Mouse (Mus musculus): ENCODE measurements around the gene Gm20683. TPM values are rescaled to one million over a fixed set of nuclear protein-coding genes. Genes with fewer than 3 reads are reported as not detected.

The Gm20683 gene
- polyA plus RNA-seq, 1 experiment from 2014 or later = 14.2 TPM

DNA sequence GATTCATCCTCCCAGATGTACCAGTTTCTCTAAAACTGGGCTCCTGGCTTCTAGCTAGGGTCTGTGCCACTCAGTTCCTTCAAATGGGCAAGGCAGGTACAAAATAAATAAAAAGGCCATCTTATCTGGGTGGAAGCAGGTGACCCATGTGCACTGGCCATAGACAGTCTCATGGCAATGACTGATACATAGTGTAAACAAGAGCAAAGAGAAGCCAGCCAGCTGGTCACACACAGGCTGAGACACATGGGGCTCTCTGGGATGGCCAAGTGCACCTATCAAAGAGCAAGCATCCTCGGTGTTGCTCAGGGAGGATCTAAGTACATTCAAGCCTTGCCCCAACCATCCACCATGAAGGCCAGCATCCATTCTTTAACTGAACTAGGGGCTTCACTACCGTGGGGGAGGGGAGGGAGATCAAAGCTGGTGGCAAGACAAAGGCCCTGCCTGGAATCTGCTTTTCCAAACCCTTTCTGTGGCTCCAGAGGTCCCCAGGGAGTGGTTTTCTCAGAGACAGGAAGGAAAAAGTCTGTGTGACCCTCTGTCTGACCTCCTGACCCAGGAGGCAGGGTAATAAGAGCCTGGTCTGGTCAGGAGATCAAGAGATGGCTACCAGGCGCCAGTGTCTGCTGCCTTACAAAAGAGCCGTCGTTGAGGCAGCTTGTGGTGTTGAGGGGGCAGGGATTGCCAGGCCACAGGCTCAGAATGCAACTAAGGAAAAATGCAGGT lies 39.5 kb upstream of the Gm20683 start:
- peak overlapping the region; percentile 27; the same call in 1 of the 2 replicates for H3K9ac ChIP-seq (replicated peaks; ENCODE audit: low read depth, low read length)
- WGBS = 9% methylated on average over 5 of the region's 5 CpGs
- no peak overlapping the region for H3K4me3 ChIP-seq (replicated peaks; ENCODE audit: low read length)
- H3K4me2 ChIP-seq (ENCODE audit: low read length) = no peak overlapping the region
- no peaks in the 10 kb centered on the region for H3K27me3 ChIP-seq (replicated peaks; ENCODE audit: control insufficient read depth, insufficient read depth, low read length)
- peaks cover 11% of the 10 kb centered on the region for H3K4me1 ChIP-seq (replicated peaks; ENCODE audit: control insufficient read depth, insufficient read depth, low read length)
- no peaks in the 10 kb centered on the region for H3K9me3 ChIP-seq (ENCODE audit: control insufficient read depth, low read length)
- H3K36me3 ChIP-seq (ENCODE audit: control insufficient read depth, insufficient read depth) = peaks cover 7% of the 10 kb centered on the region; the same call in 1 of the 2 replicates
- H3K27ac ChIP-seq (ENCODE audit: low read length) = no peak overlapping the region; the same call in 1 of the 2 replicates
- no peak for ATAC-seq

GRCm38 (mm10) chr17:25880196-25880910 lies 38.8 kb upstream of the Gm20683 start, which contains the start of gene Wfikkn1:
TSS of gene Wfikkn1 (minus strand) at chr17:25880858.
- no peak within 1 kb of the TSS for H3K4me2 ChIP-seq (ENCODE audit: low read length)
- no peaks in the 10 kb centered on the region for H3K27me3 ChIP-seq (replicated peaks; ENCODE audit: control insufficient read depth, insufficient read depth, low read length)
- H3K9ac ChIP-seq (replicated peaks; ENCODE audit: low read depth, low read length) = peak within 1 kb of the TSS; percentile 27; the same call in 1 of the 2 replicates
- no peak within 1 kb of the TSS for H3K4me3 ChIP-seq (replicated peaks; ENCODE audit: low read length)
- peaks cover 7% of the 10 kb centered on the region; the same call in 1 of the 2 replicates for H3K36me3 ChIP-seq (ENCODE audit: control insufficient read depth, insufficient read depth)
- 25% methylated on average over 5 of the region's 5 CpGs for WGBS
- ATAC-seq = no peak
- H3K4me1 ChIP-seq (replicated peaks; ENCODE audit: control insufficient read depth, insufficient read depth, low read length) = peaks cover 14% of the 10 kb centered on the region
- no peak within 1 kb of the TSS; the same call in 1 of the 2 replicates for H3K27ac ChIP-seq (ENCODE audit: low read length)
- H3K9me3 ChIP-seq (ENCODE audit: control insufficient read depth, low read length) = no peaks in the 10 kb centered on the region

DNA sequence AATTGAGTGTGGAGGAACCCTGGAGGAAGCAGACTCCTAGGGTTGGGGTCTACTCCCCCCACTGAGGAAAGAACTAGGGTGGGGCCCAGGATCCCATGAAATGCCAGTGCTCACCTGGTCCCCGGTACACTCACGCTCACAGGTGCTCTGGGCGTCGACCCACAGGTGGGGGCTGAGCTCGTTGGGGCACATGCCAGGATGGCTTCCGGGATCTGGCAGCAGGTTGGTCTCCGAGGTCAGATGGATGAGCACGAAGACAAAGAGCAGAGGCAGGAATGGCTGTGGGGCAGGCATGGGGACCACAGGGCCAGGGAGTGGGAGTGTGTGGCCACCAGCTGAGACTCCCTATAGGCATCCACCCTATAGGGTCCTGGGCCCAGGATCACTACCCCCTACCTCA lies 38.2 kb upstream of the Gm20683 start:
- no peak overlapping the region for H3K27ac ChIP-seq (ENCODE audit: low read length)
- no peak for ATAC-seq
- peaks cover 14% of the 10 kb centered on the region for H3K4me1 ChIP-seq (replicated peaks; ENCODE audit: control insufficient read depth, insufficient read depth, low read length)
- H3K9ac ChIP-seq (replicated peaks; ENCODE audit: low read depth, low read length) = no peak overlapping the region
- no peaks in the 10 kb centered on the region for H3K9me3 ChIP-seq (ENCODE audit: control insufficient read depth, low read length)
- H3K4me3 ChIP-seq (replicated peaks; ENCODE audit: low read length) = no peak overlapping the region
- no peaks in the 10 kb centered on the region for H3K27me3 ChIP-seq (replicated peaks; ENCODE audit: control insufficient read depth, insufficient read depth, low read length)
- H3K4me2 ChIP-seq (ENCODE audit: low read length) = no peak overlapping the region
- 73% methylated on average over 8 of the region's 8 CpGs for WGBS
- H3K36me3 ChIP-seq (ENCODE audit: control insufficient read depth, insufficient read depth) = peaks cover 7% of the 10 kb centered on the region; the same call in 1 of the 2 replicates

GRCm38 (mm10) chr17:25879261-25879660 lies 37.7 kb upstream of the Gm20683 start:
- H3K36me3 ChIP-seq (ENCODE audit: control insufficient read depth, insufficient read depth) = peaks cover 7% of the 10 kb centered on the region; the same call in 1 of the 2 replicates
- ATAC-seq = no peak
- no peaks in the 10 kb centered on the region for H3K9me3 ChIP-seq (ENCODE audit: control insufficient read depth, low read length)
- H3K27me3 ChIP-seq (replicated peaks; ENCODE audit: control insufficient read depth, insufficient read depth, low read length) = no peaks in the 10 kb centered on the region
- H3K4me1 ChIP-seq (replicated peaks; ENCODE audit: control insufficient read depth, insufficient read depth, low read length) = peaks cover 16% of the 10 kb centered on the region
- H3K9ac ChIP-seq (replicated peaks; ENCODE audit: low read depth, low read length) = no peak overlapping the region
- no peak overlapping the region for H3K27ac ChIP-seq (ENCODE audit: low read length)
- H3K4me2 ChIP-seq (ENCODE audit: low read length) = no peak overlapping the region
- H3K4me3 ChIP-seq (replicated peaks; ENCODE audit: low read length) = no peak overlapping the region
- 49% methylated on average over 4 of the region's 4 CpGs for WGBS

DNA sequence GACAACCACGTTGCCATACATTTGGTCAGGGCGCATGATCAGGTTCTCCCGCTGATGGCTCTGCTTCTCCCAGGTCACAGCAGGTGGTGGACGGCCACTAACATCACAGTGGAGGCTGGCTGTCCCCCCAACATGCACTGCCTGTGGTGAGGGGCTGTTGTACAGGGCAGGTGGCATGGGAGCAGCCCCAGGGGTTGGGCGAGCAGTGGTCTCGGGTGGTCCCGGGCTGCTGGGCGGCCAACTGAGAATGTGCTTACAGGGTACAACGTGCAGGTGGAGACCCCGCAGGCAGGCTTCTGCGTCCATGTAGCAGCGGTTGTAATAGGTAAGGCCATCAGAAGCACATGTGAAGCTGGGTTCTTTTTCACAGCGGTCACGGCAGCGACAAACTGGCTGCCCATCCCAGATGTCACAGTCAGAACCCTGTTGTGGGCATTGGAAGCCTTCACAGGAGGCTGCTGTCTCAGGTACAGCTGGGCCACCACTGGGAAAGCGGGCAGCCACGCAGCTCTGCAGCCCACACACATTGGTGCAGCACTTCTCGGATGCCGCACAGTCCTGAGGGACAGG lies 37.1 kb upstream of the Gm20683 start:
- no peaks in the 10 kb centered on the region for H3K9me3 ChIP-seq (ENCODE audit: control insufficient read depth, low read length)
- 92% methylated on average over 19 of the region's 19 CpGs for WGBS

GRCm38 (mm10) chr17:25877741-25878610 lies 36.4 kb upstream of the Gm20683 start:
- no peak for ATAC-seq
- no peak overlapping the region for H3K9ac ChIP-seq (replicated peaks; ENCODE audit: low read depth, low read length)
- peaks cover 22% of the 10 kb centered on the region for H3K4me1 ChIP-seq (replicated peaks; ENCODE audit: control insufficient read depth, insufficient read depth, low read length)
- H3K36me3 ChIP-seq (ENCODE audit: control insufficient read depth, insufficient read depth) = peaks cover 7% of the 10 kb centered on the region; the same call in 1 of the 2 replicates
- H3K9me3 ChIP-seq (ENCODE audit: control insufficient read depth, low read length) = no peaks in the 10 kb centered on the region
- H3K4me2 ChIP-seq (ENCODE audit: low read length) = no peak overlapping the region
- H3K27me3 ChIP-seq (replicated peaks; ENCODE audit: control insufficient read depth, insufficient read depth, low read length) = no peaks in the 10 kb centered on the region
- H3K4me3 ChIP-seq (replicated peaks; ENCODE audit: low read length) = no peak overlapping the region
- H3K27ac ChIP-seq (ENCODE audit: low read length) = no peak overlapping the region
- 92% methylated on average over 32 of the region's 32 CpGs for WGBS

More for the DNA sequence above, 37.1 kb upstream of the Gm20683 start:
- no peak overlapping the region for H3K9ac ChIP-seq (replicated peaks; ENCODE audit: low read depth, low read length)
- no peak overlapping the region for H3K4me3 ChIP-seq (replicated peaks; ENCODE audit: low read length)
- H3K27me3 ChIP-seq (replicated peaks; ENCODE audit: control insufficient read depth, insufficient read depth, low read length) = no peaks in the 10 kb centered on the region
- no peak overlapping the region for H3K4me2 ChIP-seq (ENCODE audit: low read length)
- no peak overlapping the region for H3K27ac ChIP-seq (ENCODE audit: low read length)
- peaks cover 7% of the 10 kb centered on the region; the same call in 1 of the 2 replicates for H3K36me3 ChIP-seq (ENCODE audit: control insufficient read depth, insufficient read depth)
- peaks cover 22% of the 10 kb centered on the region for H3K4me1 ChIP-seq (replicated peaks; ENCODE audit: control insufficient read depth, insufficient read depth, low read length)
- no peak for ATAC-seq

GRCm38 (mm10) chr17:25877025-25877424 lies 35.5 kb upstream of the Gm20683 start:
- Histone ChIP-seq H3K9ac (replicated peaks; ENCODE audit: low read depth, low read length) (no peak overlapping the region), H3K36me3 (ENCODE audit: control insufficient read depth, insufficient read depth) (peaks cover 3% of the 10 kb centered on the region; the same call in 1 of the 2 replicates), H3K4me2 (ENCODE audit: low read length) (no peak overlapping the region), H3K4me1 (replicated peaks; ENCODE audit: control insufficient read depth, insufficient read depth, low read length) (peaks cover 22% of the 10 kb centered on the region), H3K9me3 (ENCODE audit: control insufficient read depth, low read length) (no peaks in the 10 kb centered on the region), H3K27me3 (replicated peaks; ENCODE audit: control insufficient read depth, insufficient read depth, low read length) (no peaks in the 10 kb centered on the region), H3K27ac (ENCODE audit: low read length) (no peak overlapping the region), H3K4me3 (replicated peaks; ENCODE audit: low read length) (no peak overlapping the region)
- WGBS = 100% methylated on average over 3 of the region's 3 CpGs
- no peak for ATAC-seq

GRCm38 (mm10) chr17:25876347-25876915 lies 34.9 kb upstream of the Gm20683 start:
- 62% methylated on average over 10 of the region's 10 CpGs for WGBS
- peak overlapping the region; percentile 81 for H3K9ac ChIP-seq (replicated peaks; ENCODE audit: low read depth, low read length)

More at GRCm38 (mm10) chr17:25876347-25876915, 34.9 kb upstream of the Gm20683 start:
- no peak overlapping the region; the same call in 1 of the 2 replicates for H3K27ac ChIP-seq (ENCODE audit: low read length)
- no peaks in the 10 kb centered on the region for H3K27me3 ChIP-seq (replicated peaks; ENCODE audit: control insufficient read depth, insufficient read depth, low read length)
- H3K4me1 ChIP-seq (replicated peaks; ENCODE audit: control insufficient read depth, insufficient read depth, low read length) = peaks cover 22% of the 10 kb centered on the region
- ATAC-seq = no peak
- peak overlapping the region; percentile 71 for H3K4me3 ChIP-seq (replicated peaks; ENCODE audit: low read length)
- H3K36me3 ChIP-seq (ENCODE audit: control insufficient read depth, insufficient read depth) = no peaks in the 10 kb centered on the region
- peak overlapping the region; percentile 90 for H3K4me2 ChIP-seq (ENCODE audit: low read length)
- no peaks in the 10 kb centered on the region for H3K9me3 ChIP-seq (ENCODE audit: control insufficient read depth, low read length)

All from forebrain, embryonic 16.5 days (tissue).